Mouse (Mus musculus) MEL (cell line): Measurements from ENCODE around the gene Slc16a3. TPM values are rescaled to one million over a fixed set of nuclear protein-coding genes. Genes with fewer than 3 reads are reported as not detected.

ENCODE experiments used
- DNase-seq: peaks from one replicate; pipeline ENCODE4 v3.0.0; 2011; ENCODE audit warnings: low read depth, low spot score
- H3K27ac ChIP-seq: 2 replicates; pipeline ENCODE4 v1.5.1; 2012; ENCODE audit warnings: low read depth, mild to moderate bottlenecking, control low read depth, low read length, moderate library complexity; ENCODE audit not compliant: control insufficient read depth
- H3K27me3 ChIP-seq, 2 experiments: fragments of 150-350 bp in 1 of 2; sonication (generic) in 1 of 2; 2 replicates each; pipeline ENCODE4 v1.6.1; 2012; ENCODE audit warnings: low read length in 2 of 2, mild to moderate bottlenecking in 2 of 2, improper control_type of control experiment in 1 of 2, moderate library complexity in 1 of 2; ENCODE audit not compliant: insufficient read depth in 2 of 2, control insufficient read depth in 1 of 2
- H3K36me3 ChIP-seq, 2 experiments: 2 replicates each; pipeline ENCODE4 v1.6.1; 2012 to 2014; ENCODE audit warnings: low read length in 2 of 2, improper control_type of control experiment in 1 of 2, inconsistent platforms in 1 of 2, mild to moderate bottlenecking in 1 of 2; ENCODE audit not compliant: insufficient read depth in 2 of 2, control insufficient read depth in 1 of 2
- H3K4me1 ChIP-seq, 2 experiments: fragments of 150-350 bp in 1 of 2; sonication (generic) in 1 of 2; 2 replicates each; pipeline ENCODE4 v1.6.1; 2012; ENCODE audit warnings: low read length in 2 of 2, improper control_type of control experiment in 1 of 2, mild to moderate bottlenecking in 1 of 2; ENCODE audit not compliant: insufficient read depth in 2 of 2, control insufficient read depth in 1 of 2
- H3K4me3 ChIP-seq, 2 experiments: fragments of 150-350 bp in 1 of 2; sonication (generic) in 1 of 2; 2 replicates each; pipeline ENCODE4 v1.5.1; 2012; ENCODE audit warnings: low read depth in 2 of 2, low read length in 2 of 2, mild to moderate bottlenecking in 2 of 2, moderate library complexity in 2 of 2, control low read depth in 1 of 2, improper control_type of control experiment in 1 of 2; ENCODE audit not compliant: control insufficient read depth in 1 of 2, insufficient read depth in 1 of 2
- H3K79me2 ChIP-seq: 2 replicates; pipeline ENCODE4 v1.6.1; 2012; ENCODE audit warnings: mild to moderate bottlenecking, low read length, moderate library complexity; ENCODE audit not compliant: control insufficient read depth, poor library complexity, insufficient read depth
- H3K9ac ChIP-seq: 2 replicates; pipeline ENCODE4 v1.6.1; 2012; ENCODE audit warnings: low read depth, mild to moderate bottlenecking, control low read depth, low read length, moderate library complexity; ENCODE audit not compliant: control insufficient read depth, poor library complexity, severe bottlenecking
- H3K9me3 ChIP-seq: fragments of 150-350 bp; sonication (generic); replicated peaks from 2 replicates; pipeline ENCODE4 v1.6.1; 2012; ENCODE audit warnings: mild to moderate bottlenecking, low read length, improper control_type of control experiment, moderate library complexity; ENCODE audit not compliant: insufficient read depth
- BHLHE40 ChIP-seq: IDR thresholded peaks from 2 replicates; pipeline ENCODE4 v1.6.1; 2012; ENCODE audit warnings: low read depth, mild to moderate bottlenecking, inconsistent platforms, low read length, improper control_type of control experiment, borderline replicate concordance
- JUND ChIP-seq: IDR thresholded peaks from 2 replicates; pipeline ENCODE4 v1.6.1; 2011; ENCODE audit warnings: low read depth, mild to moderate bottlenecking, improper control_type of control experiment, low read length
- MAFK ChIP-seq: IDR thresholded peaks from 2 replicates; pipeline ENCODE4 v1.6.1; 2011; ENCODE audit warnings: low read depth, mild to moderate bottlenecking, low read length, improper control_type of control experiment, borderline replicate concordance
- MXI1 ChIP-seq: IDR thresholded peaks from 2 replicates; pipeline ENCODE4 v1.6.1; 2011; ENCODE audit warnings: mild to moderate bottlenecking, low read depth, low read length, improper control_type of control experiment
- MYB ChIP-seq: IDR thresholded peaks from 2 replicates; pipeline ENCODE4 v1.6.1; 2011; ENCODE audit warnings: mild to moderate bottlenecking, low read depth, low read length, improper control_type of control experiment
- NRF1 ChIP-seq: IDR thresholded peaks from 2 replicates; pipeline ENCODE4 v1.6.1; 2014; ENCODE audit warnings: low read depth, mild to moderate bottlenecking, inconsistent platforms, low read length, improper control_type of control experiment, moderate library complexity; ENCODE audit not compliant: poor library complexity, insufficient read depth, severe bottlenecking
- RAD21 ChIP-seq: IDR thresholded peaks from 2 replicates; pipeline ENCODE4 v1.6.1; 2011; ENCODE audit warnings: mild to moderate bottlenecking, low read depth, low read length, improper control_type of control experiment
- SIN3A ChIP-seq: IDR thresholded peaks from 2 replicates; pipeline ENCODE4 v1.6.1; 2012; ENCODE audit warnings: low read length, improper control_type of control experiment, inconsistent platforms
- SMC3 ChIP-seq: IDR thresholded peaks from 2 replicates; pipeline ENCODE4 v1.6.1; 2011; ENCODE audit warnings: low read depth, low read length, improper control_type of control experiment
- TCF12 ChIP-seq: IDR thresholded peaks from 2 replicates; pipeline ENCODE4 v1.6.1; 2014; ENCODE audit warnings: low read depth, mild to moderate bottlenecking, inconsistent platforms, low read length, improper control_type of control experiment, moderate library complexity
- UBTF ChIP-seq: IDR thresholded peaks from 2 replicates; pipeline ENCODE4 v1.6.1; 2012; ENCODE audit warnings: low read depth, mild to moderate bottlenecking, inconsistent platforms, low read length, improper control_type of control experiment, moderate library complexity, borderline replicate concordance; ENCODE audit not compliant: insufficient read depth
- USF1 ChIP-seq: IDR thresholded peaks from 2 replicates; pipeline ENCODE4 v1.6.1; 2014; ENCODE audit warnings: low read depth, mild to moderate bottlenecking, inconsistent platforms, low read length, improper control_type of control experiment, moderate library complexity
- USF2 ChIP-seq, 2 experiments: IDR thresholded peaks; 2 replicates each; pipeline ENCODE4 v1.6.1; 2011 to 2012; ENCODE audit warnings: improper control_type of control experiment in 2 of 2, low read length in 2 of 2, borderline replicate concordance in 1 of 2, inconsistent platforms in 1 of 2, low read depth in 1 of 2, mild to moderate bottlenecking in 1 of 2; ENCODE audit not compliant: insufficient read depth in 1 of 2
- ZC3H11A ChIP-seq: IDR thresholded peaks from 2 replicates; pipeline ENCODE4 v1.6.1; 2012; ENCODE audit warnings: low read depth, mild to moderate bottlenecking, inconsistent platforms, low read length, improper control_type of control experiment
- ZMIZ1 ChIP-seq: IDR thresholded peaks from 2 replicates; pipeline ENCODE4 v1.6.1; 2012; ENCODE audit warnings: low read depth, mild to moderate bottlenecking, inconsistent platforms, low read length, improper control_type of control experiment, moderate library complexity
- polyA plus RNA-seq, 2 experiments: library from polyadenylated mRNA; stranded (reverse) in 1 of 2; unstranded in 1 of 2; fragments of >175 nt in 1 of 2; fragments of >200 nt in 1 of 2; gene quantifications; 2 replicates each; pipeline versions ENCODE4 v1.2.1 to v1.2.4; 2012; ENCODE audit warnings: low replicate concordance in 2 of 2, low read depth in 1 of 2; ENCODE audit not compliant: insufficient read length in 2 of 2, insufficient read depth in 1 of 2, missing spikeins in 1 of 2
- total RNA-seq: library from RNA; depleted of rRNA; stranded (reverse); fragments of 300-350 nt; gene quantifications from 2 replicates; pipeline ENCODE4 v1.2.3, GENCODE M21; 2012

Slc16a3 gene
- total and polyA plus RNA-seq, 3 experiments, result 85.7 to 610 (median 570) TPM

DNA sequence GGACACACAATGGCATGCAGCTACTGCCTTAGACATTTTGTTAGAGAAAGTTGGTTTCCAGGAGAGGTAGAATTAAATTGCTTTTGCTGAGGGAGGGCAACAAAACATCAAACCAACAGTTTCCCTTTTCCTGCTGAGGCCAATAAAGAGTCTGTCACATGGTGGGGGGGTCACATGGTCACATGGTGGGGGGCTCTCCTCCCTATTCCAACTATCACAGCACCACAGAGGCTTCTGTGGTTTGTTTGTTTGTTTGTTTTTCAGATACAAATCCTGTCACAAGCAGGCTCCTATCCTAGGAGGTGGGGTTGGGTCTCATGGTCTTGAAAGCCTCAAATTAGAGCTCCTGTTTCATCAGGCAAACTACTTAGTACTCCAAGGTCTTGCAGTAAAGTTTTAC lies 34.2 kb downstream of the Slc16a3 start:
- H3K36me3 ChIP-seq, result peaks cover 64 to 68% of the 10 kb centered on the region in 2 experiments
- no peaks in the 10 kb centered on the region for H3K27me3 ChIP-seq
- H3K27ac ChIP-seq, result peak overlapping the region; percentile 18; the same call in 1 of the 2 replicates
- DNase-seq, result no peak
- no peaks in the 10 kb centered on the region for H3K9me3 ChIP-seq
- H3K4me1 ChIP-seq, result peaks cover 24 to 37% of the 10 kb centered on the region in 2 experiments
- peaks cover 55% of the 10 kb centered on the region for H3K79me2 ChIP-seq
- no peak overlapping the region for H3K9ac ChIP-seq
- H3K4me3 ChIP-seq, result no peak overlapping the region
- no peak for TF ChIP-seq UBTF
- TF ChIP-seq RAD21, result no peak
- TF ChIP-seq USF2 (IDR thresholded peaks at IDR 0.05; ENCODE audit: borderline replicate concordance in 1 of 2, insufficient read depth in 1 of 2, low read depth in 1 of 2, low read length in 2 of 2), result peak in 1 of 2 experiments; percentile 61; a peak in 1 of 4 replicates
- TF ChIP-seq USF1, result peak; percentile 81
- 0 out of 2 replicates have a peak, but pooled peaks have one; percentile 3 for TF ChIP-seq SIN3A

DNA sequence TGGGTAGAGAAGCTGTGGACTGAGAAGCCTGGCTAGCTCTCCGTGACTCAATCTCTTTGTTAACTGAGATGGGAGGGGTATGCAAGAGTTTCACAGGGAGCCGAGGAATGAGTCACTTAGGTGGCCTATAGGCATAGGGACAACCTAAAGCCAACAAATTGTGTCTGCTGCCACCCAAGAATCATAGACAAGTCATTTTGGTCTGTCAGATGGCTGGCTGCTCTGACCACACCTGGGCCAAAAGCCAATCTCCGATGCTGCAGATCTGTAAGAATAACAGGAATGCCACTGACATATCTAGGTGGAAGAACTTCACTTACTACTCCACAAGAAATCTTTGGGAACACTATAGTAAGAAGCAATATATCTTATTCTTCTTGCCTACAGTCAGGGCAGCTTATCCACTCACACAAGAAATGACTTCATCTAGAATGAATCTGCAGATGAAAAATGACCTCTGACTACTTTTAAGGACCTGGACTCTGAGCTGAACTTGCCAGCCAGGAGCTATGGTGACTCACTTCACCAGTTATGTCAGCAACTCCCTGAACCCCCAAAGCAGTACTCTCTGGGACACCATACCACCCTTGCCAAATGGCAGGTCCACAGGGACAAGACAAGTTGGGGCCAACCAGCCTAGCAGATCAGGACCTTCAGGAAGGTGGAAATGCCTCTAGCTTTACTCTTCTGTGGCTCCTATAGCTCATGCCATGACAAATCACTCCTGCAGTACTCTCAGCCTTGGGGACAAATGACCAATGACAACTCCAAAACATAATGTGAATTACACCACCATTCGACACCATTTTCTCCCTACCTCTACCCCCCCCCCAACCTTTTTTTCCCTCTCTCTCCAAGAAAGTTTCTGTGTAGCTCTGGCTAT lies 36.4 kb downstream of the Slc16a3 start:
- Histone ChIP-seq H3K36me3 (peaks cover 49 to 76% of the 10 kb centered on the region in 2 experiments), H3K27ac (no peak overlapping the region), H3K27me3 (no peaks in the 10 kb centered on the region), H3K4me3 (no peak overlapping the region), H3K9me3 (no peaks in the 10 kb centered on the region), H3K79me2 (peaks cover 61% of the 10 kb centered on the region), H3K4me1 (peaks cover 35 to 45% of the 10 kb centered on the region in 2 experiments), H3K9ac (no peak overlapping the region)
- no peak for TF ChIP-seq NRF1
- no peak for TF ChIP-seq BHLHE40
- TF ChIP-seq MXI1, result no peak
- no peak for TF ChIP-seq TCF12
- no peak for TF ChIP-seq JUND
- TF ChIP-seq ZMIZ1, result no peak
- no peak for TF ChIP-seq ZC3H11A
- no peak for TF ChIP-seq MAFK
- TF ChIP-seq MYB, result no peak
- TF ChIP-seq SMC3, result no peak
- no peak for DNase-seq
